Mouse (Mus musculus) lung, postnatal 4 days (tissue): Measurements from ENCODE around the gene Nbl1.

Experiments
- DNase-seq, 2 experiments: peaks; one replicate each; pipeline ENCODE4 v3.0.0; 2021

Nbl1 gene

DNA sequence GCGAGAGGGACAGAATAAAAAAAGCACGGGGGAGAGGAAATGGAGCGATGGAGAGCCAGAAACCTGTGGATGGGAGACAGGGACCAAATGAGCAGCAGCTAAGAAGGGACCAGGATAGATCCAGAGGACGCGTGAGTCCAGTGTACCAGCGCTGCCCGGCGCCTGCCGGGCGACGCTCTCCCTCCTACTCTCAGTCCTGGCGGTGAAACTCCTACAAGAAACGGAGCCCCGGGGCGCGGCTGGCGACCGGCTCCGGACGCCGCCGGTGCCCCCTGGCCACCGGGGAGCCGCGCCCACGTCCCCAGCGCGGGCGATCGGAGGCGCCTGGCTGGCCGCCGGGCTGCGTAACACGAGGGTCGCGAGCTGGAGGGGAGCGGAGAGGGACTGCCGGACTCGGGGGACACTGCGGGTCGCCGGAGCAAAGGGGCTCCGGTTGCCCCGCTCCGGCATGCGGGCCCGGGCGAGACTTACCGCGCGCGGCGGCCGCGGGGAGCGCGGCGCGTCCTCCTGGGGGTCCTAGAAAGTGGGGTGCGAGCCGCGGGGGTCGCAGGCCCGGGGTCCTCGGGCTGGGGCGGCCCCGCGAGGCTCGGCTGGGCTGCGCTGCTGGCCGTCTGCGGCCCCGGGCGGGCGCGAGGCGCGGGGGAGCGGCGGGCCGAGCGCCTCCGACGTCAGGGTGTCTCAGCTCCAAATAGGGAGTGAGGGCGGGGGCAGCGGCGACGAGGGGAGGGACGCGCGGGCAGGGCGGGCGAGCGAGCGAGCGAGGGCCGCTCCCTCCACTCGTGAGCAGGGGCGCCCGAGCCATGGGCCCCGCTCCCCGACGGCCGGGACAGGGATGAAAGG is at the start of gene Nbl1:
Gene Nbl1, minus strand, starts transcription at position 638 of the 840 bp plus-strand sequence.
- DNase-seq: peak; percentile 80 to 86

DNA sequence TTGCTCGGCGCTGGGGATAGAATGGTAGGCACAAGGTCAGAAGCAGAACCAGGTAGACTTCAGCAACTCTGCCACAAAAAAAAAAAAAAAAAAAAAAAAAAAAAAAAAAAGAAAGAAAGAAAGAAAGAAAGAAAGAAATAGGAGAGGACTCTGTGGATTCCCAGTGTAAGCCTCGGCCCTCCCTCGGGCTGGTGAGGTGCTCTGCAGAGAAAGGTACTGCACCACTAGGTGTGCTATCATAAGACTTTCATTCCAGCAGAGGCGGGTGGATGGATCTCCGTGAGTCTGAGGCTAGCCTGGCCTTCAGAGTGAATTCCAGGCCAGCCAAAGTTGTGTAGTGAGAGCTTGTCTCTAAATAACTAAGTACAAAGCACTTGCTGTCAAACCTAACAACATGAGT is 49.0 kb upstream of the Nbl1 start:
- no peak for DNase-seq

DNA sequence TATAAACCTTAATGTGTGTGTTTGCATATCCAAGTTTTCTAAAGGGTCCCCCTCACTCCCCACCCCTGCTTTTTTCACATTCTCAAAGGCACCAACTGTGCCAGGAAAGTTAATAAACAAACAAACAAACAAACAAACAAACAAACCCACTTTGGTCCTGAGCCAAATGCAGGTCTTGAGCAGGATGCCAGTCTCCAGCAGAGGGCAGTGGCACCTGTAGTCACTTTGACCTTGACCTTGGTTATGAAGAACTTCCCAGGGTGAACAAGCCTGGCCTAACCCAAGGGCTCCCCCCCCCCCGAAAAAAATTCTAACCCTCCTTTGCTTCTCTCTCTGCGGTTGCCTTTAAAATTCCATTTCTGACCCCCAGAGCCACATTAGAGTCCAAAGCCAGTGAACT is 47.5 kb upstream of the Nbl1 start:
- DNase-seq: no peak

DNA sequence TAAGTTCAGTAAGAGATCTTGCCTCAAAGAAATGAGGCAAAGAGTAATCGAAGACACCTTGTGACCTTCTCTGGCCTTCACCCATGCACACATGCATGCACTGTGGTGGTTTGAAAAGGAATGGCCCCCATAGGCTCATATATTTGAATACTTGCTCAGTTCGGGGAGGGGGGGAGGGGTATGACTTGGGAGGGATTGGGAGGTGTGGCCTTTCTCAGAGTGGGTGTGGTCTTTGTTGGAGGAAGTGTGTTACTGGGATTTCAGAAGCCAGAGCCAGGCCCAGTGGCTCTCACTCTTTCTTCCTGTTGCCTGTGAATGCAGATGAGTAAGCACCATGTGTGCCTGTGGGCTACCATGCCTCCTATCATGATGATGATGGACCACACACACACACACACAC is 43.2 kb upstream of the Nbl1 start:
- no peak for DNase-seq

DNA sequence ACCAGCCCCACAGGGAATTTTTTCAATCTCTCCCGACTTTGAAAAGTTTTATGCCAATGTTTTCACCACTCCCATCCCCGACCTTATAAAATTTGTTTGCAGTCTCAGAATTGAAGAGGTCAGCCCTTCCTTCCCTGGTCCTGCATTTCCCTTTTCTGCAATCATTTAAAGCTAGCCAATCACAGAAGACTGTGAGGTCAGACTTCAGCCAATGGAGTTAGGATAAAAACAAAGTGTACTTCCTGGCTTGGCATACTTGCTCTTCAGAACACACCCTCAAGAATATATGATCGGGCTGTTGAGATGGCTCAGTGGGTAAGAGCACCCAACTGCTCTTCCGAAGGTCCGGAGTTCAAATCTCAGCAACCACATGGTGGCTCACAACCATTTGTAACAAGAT is 40.3 kb upstream of the Nbl1 start:
- DNase-seq: no peak

DNA sequence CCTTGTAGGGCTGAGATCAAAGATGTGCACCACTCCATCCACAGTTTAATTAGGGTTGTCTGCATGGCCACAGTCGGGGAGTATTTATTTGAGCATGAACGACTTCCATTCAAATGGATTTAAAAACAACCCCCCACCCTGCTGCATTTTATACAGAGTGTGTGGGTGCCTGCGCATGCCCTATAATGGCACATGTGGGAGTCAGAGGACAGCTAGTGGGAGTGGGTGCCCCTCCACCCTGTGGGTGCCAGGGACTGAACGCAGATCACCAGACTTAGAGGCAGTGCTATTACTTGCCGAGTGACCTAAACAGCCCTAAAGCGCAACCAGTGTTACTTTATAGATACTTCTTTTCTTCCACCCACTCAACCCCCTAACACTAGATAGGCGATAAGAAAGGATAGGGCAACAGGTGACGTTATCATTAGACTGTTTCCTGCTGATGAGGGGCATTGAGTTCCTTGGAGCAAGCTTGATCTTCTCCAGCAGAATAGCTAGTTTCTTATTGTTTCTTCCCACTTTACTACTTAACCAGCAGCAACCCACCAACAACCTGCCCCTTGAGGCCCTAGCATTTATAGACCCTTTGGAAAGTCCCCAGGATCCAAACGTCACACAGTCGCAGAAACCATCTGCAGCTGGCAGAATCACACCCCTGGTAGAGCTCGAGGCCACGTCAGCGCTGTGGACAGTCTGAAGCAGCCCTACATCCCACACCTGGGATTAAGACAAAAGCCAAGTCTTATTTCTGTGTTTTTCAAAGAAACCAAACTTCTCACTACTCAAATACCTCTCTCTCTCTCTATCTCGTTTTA is 39.3 kb upstream of the Nbl1 start:
- no peak for DNase-seq

DNA sequence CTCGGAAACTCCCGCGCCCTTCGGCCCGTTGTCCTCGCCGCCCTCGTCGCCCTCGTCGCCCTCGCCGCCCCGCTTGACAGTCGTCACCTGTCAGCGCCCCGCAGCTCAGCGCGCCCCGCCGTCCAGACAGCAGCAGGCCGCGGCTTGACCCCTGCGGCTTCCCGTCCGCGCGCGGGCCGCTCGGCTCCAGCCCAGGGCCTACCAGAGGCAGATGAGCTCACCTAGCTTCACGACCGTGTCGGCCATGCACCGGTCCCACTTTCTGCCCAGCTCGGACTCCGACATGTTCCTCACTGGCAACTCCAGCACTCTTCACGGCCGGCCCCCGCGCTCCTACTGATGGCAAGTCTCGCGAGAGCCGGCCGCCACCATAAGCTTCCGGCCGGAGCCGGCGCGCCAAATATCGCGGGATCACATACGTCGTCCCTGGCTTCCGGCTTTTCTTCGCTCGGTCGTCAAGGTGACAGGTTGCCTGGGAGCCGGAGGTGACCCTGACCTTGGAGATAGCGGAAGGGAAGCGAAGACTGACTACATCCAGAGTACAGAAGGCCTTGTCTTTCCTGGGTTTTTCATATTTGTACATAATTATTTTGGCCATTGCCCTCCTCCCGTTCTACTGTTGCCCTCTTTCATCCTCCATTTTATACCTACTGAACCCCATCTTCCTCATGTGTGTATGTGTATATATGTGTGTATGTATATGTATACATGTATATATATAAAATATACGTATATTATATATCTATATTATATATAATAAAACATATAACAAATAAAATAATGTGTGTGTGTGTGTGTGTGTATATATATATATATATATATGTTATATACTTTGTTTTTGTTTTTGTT is 38.1 kb upstream of the Nbl1 start, which contains the start of gene Minos1:
Gene Minos1, minus strand, starts transcription at position 413 of the 849 bp plus-strand sequence.
- peak; percentile 98 for DNase-seq

DNA sequence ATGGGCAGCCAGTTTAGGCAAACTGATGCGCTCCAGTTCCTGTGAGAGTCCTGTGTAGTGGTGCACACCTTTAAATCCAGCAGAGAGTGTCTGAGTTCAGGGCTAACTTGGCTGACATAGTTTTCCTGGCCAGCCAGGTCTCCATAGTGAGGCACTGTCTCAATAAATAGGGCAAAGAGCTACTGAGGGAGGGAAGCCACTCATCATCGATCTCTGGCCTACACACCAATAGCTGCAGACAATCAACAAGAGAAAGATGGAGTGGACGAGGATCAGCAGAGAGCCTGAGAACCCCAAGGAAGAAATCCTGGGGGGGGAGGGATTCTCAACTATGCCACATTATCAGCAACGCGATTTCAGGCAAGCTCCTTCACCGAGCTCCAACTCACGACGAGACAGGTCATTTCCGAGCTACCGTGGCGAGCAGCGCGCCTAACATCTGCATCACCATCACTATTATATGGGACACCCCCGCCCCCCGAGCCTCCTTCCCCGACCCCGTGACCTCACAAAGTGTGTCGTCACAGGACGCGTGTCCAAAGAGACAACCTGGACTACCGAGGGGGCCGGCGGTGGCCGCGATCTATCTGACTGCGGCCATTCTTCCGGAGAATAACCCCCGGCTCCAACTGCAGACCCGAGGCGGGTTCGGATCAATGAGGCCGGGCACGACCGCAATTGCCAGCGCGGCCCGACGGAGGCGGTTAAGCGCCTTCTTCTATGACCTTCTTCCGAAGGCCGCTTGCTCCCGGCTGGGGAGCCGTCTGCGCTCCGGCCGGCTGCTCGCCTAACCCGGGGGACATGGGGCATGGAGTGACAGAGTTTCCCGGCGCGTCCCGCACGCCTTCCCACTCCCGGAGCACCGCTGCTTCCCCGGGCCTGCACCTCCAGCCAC is 37.3 kb upstream of the Nbl1 start:
- peak; percentile 53 to 54 for DNase-seq

DNA sequence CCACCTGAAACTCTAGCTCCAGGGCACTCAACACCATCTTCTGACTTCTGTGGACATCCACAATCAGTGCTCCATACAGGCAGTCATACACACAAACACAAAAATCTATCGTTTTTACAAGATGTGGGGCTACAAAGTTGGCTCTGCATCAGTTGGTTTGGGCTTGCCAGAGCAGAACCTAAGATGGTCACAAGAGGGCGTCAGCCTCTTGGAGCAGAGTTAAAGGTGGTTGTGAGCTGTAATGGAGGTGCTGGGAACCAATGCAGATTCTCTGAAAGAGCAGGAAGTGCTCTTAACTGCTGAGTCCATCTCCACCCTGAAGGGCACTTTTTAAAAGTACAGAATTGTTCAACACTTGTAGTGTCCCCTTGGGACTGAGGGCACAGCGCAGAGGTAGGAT is 33.7 kb upstream of the Nbl1 start:
- no peak for DNase-seq

DNA sequence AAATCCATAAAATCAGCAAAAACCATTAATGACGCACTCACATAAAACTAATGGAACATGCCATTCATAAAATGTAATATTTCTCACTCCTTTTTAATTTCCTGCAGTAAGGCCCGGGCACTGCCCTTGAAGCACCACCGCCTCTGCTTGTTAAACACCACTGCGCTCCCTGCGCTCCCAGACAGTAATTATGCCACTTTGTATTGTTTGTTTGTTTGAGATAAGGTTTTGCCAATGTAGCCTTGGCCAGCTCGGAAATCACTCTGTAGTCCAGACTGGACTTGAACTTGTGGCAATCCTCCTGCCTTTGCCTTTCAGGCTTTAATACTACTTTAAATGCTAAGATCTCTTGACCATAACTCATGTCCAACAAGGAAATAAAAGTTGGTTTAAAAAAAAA is 32.1 kb upstream of the Nbl1 start:
- DNase-seq: no peak

DNA sequence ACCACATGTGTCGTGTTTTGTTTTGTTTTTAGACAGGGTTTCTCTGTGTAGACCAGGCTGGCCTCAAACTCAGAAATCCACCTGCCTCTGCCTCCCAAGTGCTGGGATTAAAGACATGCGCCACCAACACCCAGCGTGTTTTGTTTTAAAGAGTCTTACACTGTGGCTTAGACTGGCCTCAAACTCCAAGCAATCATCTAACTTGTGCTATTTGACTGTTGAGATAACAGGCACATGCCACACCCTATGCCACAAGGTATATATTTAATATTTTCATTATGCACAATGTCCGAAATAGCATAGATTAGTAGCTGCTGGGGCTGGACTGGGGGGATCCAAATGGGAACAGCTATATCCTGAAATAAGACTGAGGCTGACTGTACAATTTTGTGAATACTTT is 29.8 kb upstream of the Nbl1 start:
- no peak for DNase-seq

DNA sequence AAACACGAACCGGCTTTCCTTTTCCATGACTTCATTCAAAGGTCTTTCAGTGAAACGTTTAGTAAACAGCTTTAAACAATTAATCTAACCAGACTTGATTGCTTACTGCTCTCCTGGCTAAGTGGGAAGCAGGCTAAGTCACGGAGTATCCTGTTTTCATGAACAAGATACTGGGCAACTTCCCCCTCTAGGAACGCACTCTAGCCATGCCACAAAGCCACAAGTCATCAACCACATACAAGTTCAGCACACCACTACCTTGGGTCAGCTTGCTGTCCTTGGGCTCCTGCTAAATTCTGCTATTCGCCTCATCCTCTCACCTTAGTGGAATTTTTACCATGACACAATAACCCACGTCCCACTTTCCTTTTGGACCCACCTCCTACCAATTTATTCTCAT is 28.2 kb upstream of the Nbl1 start:
- no peak for DNase-seq

DNA sequence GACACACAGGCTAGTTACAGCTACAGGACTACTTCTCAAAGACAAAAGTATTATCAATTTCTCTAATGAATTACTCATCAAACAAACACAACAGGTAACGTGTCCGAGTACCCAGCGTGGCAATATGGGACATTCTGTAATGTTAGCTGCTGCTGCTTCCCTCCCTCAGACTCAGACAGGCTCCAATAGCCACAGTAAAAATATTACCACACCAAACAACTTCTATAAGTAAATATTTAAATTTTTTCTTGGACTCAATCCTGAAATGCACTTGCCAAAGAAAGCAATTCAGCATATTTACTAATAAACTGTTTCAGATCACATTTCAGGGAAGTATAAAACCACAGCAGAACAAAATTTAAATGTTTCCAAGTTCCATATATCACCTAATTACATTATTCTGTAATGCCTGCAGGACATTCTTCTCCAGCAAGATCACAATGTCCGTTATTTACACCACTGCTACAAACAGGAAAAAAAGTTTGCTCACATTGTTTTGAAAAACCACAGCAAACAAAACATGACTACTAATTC is 27.6 kb upstream of the Nbl1 start:
- no peak for DNase-seq

DNA sequence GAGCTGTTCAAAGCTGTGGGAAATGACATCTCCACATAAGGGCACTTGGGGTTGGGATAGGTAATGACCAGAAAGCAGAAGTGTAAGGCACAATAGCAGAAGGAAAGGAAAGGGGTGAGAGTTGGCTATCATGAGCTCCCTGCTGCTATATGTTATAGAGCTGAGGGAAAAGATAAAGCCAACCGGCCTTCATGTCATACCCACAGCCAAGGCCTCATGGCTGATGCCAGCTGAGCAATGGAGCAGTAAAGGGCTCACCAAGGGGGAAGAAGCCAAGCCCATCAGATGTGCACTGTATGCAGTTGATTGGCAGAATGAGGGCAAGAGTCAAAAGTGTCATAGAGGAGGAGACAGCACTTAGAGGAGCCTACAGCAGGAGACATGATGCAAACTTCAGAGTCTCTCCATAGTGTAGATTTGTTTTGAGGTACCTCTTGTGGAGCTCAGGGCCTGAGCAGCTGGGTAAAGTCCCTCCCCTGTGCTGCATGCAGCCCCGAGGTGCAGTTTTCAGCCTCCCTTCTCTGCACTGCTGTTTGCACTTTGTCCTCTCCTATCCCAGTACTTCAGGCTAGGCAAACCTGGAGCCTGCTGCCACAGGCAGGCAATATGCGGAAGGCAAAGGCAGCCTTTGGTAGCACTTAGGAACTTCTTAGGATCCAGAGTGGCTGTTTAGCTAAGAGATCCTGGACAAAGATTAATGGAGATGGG is 23.7 kb upstream of the Nbl1 start:
- DNase-seq: no peak

DNA sequence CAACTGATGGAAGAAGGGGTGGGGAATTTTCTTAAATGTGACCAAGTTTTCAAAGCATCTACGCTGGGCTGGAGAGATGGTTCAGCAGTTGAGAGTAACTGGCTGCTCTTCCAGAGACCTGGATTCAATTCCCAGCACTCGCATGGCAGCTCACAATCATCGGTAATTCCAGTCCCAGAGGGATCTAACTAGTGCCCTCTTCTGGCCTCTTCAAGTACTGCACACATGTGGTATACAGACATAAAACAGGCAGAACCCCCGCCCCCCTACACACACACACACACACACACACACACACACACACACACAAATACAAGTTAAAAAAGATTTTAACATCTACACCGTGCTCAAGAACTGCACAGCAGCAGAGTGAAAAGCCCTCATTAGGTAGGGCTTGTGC is 22.9 kb upstream of the Nbl1 start:
- no peak for DNase-seq

DNA sequence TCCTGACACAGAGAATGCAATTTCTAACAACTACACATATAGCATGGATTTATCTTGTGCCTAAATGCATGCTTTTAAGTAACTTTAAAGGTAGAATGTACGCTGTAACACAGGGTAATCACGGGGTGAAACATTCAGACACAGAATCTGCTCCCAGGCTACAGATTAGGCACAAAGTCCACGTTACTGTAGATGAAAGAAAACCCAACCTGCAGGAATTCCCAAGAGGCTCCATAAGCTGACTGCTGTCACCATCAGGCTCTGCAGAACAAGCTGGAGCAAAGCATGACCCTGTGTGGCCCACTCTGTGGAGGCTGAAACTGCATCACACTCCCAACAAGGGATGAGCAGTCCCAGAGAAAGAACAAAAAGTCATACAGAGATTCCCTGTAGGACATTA is 19.7 kb upstream of the Nbl1 start:
- no peak for DNase-seq

DNA sequence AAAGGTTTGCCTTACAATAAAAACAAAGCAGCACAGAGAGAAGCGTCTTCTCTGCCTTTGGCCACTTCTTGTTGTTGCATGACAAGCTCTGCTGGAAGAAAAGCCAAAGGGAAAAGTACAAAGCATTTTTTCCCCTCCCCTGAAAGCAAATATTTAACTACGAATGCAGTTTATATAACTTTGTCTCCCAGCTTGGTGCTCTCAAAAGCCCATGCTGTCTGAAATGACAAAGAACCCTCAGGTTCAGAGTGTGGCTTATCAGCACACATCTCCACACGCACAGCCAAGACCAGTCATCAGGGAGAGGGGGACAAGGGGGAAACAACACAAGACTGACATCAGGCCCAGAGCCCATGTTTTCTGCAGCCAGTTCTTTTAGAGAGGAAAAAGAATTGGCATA is 18.6 kb upstream of the Nbl1 start:
- no peak for DNase-seq

DNA sequence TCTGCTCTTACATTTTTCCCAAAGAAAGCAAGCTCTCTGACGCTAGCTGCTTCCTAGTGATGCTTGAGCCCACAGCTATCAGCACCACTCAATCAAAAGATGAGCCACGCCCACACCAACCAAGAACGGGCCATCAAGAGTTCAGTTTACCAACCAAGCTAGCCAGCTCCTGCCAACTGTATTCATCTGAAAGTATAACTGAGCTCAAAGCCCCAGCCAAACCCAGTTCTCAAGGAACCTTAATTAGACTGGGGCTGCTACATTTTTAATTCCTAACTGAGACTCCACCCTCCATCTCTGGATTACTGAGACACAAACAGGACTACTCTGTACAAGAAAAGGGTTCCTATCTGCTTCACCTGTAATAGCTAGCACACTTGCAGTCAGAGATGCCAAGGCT is 18.1 kb upstream of the Nbl1 start:
- no peak for DNase-seq

DNA sequence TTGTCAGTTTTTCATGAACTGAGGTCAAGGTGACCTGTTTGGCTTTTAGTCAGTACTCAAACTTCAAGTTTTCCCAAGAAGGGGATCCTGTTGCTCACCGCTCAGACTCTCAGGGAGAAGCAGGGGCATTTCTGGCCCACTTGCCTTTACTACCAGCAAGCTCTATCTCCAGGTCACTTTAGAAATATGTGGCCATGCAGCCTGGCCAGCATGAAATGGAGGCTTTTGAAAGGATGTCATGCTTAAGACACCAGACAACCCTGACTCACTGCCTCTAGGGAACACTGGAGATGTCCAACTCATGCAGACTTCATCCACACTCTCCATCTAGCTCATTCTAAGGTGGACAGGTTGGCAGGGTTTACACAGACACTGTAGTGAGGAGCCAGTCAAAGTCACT is 12.7 kb upstream of the Nbl1 start:
- no peak for DNase-seq

DNA sequence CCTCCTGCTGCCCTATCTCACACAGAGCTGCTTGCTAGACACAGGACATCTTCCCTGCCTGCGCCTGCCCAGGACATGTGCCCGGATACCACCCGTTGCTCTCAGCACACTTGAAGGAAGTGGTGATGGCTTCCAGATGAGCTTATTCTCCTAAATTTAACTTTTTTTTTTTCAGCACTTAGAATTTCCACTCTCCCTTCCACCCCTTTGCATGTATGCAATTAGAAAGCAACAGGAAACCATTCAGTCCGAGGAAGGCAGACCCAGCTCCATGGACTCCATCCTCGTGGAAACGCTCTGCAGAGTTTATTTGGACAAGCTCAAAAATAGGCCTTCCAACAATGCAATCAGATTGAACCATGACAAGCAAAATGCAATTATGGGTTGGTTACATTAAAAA is 8.8 kb upstream of the Nbl1 start:
- no peak for DNase-seq

DNA sequence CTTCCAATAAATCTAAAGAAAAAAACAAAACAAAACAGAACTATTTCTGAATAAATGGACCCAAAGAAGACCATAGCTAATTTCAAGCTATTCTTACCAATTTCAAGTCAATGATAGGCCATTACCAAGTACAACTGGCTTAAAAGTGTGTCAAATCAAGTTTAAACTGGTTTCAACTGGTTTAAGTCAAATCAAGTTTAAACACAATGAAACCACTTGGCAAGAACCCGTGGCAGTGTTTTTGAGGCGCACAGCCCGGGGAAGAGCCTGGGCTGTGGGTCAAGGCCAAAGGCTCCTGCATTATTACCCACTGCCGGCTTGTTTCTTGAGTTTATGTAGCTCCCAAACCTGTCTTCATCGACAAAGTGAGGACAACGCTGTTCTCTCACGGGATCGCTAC is 7.5 kb upstream of the Nbl1 start:
- DNase-seq: no peak
